Mouse (Mus musculus) thymus, adult 2 months (tissue): ENCODE data around the gene Sp1. TPM values are rescaled to one million over a fixed set of nuclear protein-coding genes. Genes with fewer than 3 reads are reported as not detected.

Source experiments
- DNase-seq: peaks from one replicate; pipeline ENCODE4 v3.0.0; 2021
- H3K27ac ChIP-seq: fragments of 200-500 bp; 2 replicates; pipeline ENCODE4 v1.5.1; 2012; ENCODE audit warnings: low read length, control low read depth; ENCODE audit not compliant: control insufficient read depth, insufficient read depth
- H3K27me3 ChIP-seq: fragments of 200-500 bp; 2 replicates; pipeline ENCODE4 v1.6.1; 2012; ENCODE audit warnings: mild to moderate bottlenecking, low read length, moderate library complexity, mixed read lengths; ENCODE audit not compliant: control insufficient read depth, insufficient read depth
- H3K36me3 ChIP-seq: fragments of 200-500 bp; 2 replicates; pipeline ENCODE4 v1.6.1; 2012; ENCODE audit warnings: mild to moderate bottlenecking, low read length, moderate library complexity; ENCODE audit not compliant: control insufficient read depth, insufficient read depth
- H3K4me1 ChIP-seq: fragments of 200-500 bp; replicated peaks from 2 replicates; pipeline ENCODE4 v1.6.1; 2012; ENCODE audit warnings: low read length; ENCODE audit not compliant: control insufficient read depth, insufficient read depth
- H3K4me3 ChIP-seq: fragments of 200-500 bp; 2 replicates; pipeline ENCODE4 v1.5.1; 2012; ENCODE audit warnings: mild to moderate bottlenecking, low read length, control low read depth, moderate library complexity; ENCODE audit not compliant: control insufficient read depth, insufficient read depth
- CTCF ChIP-seq: fragments of 200-500 bp; IDR thresholded peaks from 2 replicates; pipeline ENCODE4 v1.5.1; 2012; ENCODE audit warnings: mild to moderate bottlenecking, control low read depth, low read length, moderate library complexity, borderline replicate concordance; ENCODE audit not compliant: control insufficient read depth, poor library complexity, insufficient read depth; ENCODE audit errors: extremely low read depth
- POLR2A ChIP-seq: fragments of 200-500 bp; IDR thresholded peaks from 2 replicates; pipeline ENCODE4 v1.6.1; 2012; ENCODE audit warnings: mild to moderate bottlenecking, low read length, control low read depth, moderate library complexity; ENCODE audit not compliant: control insufficient read depth, poor library complexity, insufficient read depth; ENCODE audit errors: extremely low read depth
- WGBS: fragments of 180-500 bp; shearing (Covaris S2); methylation state at CpG from one replicate; pipeline ENCODE4 v1.1.7; 2018; 5-methylcytosine and 5-hydroxymethylcytosine counted together
- polyA plus RNA-seq: library from polyadenylated mRNA; depleted of rRNA; stranded (reverse); fragments of >200 nt; gene quantifications from 2 replicates; pipeline ENCODE4 v1.2.3, GENCODE M21; 2012

Sp1 gene
- polyA plus RNA-seq, 1 experiment: 45.0 TPM

- 1% methylated on average over 52 of the region's 67 CpGs for WGBS
- Histone ChIP-seq H3K4me1 (no peaks in the 10 kb centered on the region), H3K4me3 (peak overlapping the region; percentile 78), H3K27me3 (no peaks in the 10 kb centered on the region), H3K27ac (peak overlapping the region; percentile 82), H3K36me3 (peaks cover 24% of the 10 kb centered on the region)
- peak; percentile 75 for DNase-seq
- 0 out of 2 replicates have a peak, but pooled peaks have one; percentile 8 for TF ChIP-seq POLR2A
- TF ChIP-seq CTCF: 0 out of 2 replicates have a peak, but pooled peaks have one; percentile 17
Measured at GRCm38 (mm10) chr15:102470605-102471294, 64.8 kb downstream of the Sp1 start.

GRCm38 (mm10) chr15:102471295-102471645 is 65.3 kb downstream of the Sp1 start:
- Histone ChIP-seq H3K4me3 (peak overlapping the region; percentile 78), H3K27ac (no peak overlapping the region; the same call in 1 of the 2 replicates), H3K27me3 (no peaks in the 10 kb centered on the region), H3K36me3 (peaks cover 30% of the 10 kb centered on the region), H3K4me1 (no peaks in the 10 kb centered on the region)
- WGBS: under 1% methylated on average over 10 of the region's 10 CpGs
- TF ChIP-seq POLR2A (no peak), CTCF (no peak)
- no peak for DNase-seq

GRCm38 (mm10) chr15:102471727-102472126 is 65.8 kb downstream of the Sp1 start:
- no peak for DNase-seq
- H3K4me1 ChIP-seq: no peaks in the 10 kb centered on the region
- H3K27me3 ChIP-seq: no peaks in the 10 kb centered on the region
- H3K36me3 ChIP-seq: peaks cover 34% of the 10 kb centered on the region
- TF ChIP-seq POLR2A (no peak), CTCF (no peak)
- no peak overlapping the region for H3K4me3 ChIP-seq
- H3K27ac ChIP-seq: no peak overlapping the region

GRCm38 (mm10) chr15:102473246-102473645 is 67.3 kb downstream of the Sp1 start:
- WGBS: 84% methylated on average over 2 of the region's 2 CpGs
- Histone ChIP-seq H3K4me3 (no peak overlapping the region), H3K4me1 (no peaks in the 10 kb centered on the region), H3K27ac (no peak overlapping the region), H3K36me3 (peaks cover 49% of the 10 kb centered on the region), H3K27me3 (no peaks in the 10 kb centered on the region)
- TF ChIP-seq CTCF (no peak), POLR2A (no peak)
- DNase-seq: no peak

GRCm38 (mm10) chr15:102474520-102474919 is 68.6 kb downstream of the Sp1 start:
- DNase-seq: no peak
- Histone ChIP-seq H3K27me3 (no peaks in the 10 kb centered on the region), H3K36me3 (peaks cover 62% of the 10 kb centered on the region), H3K4me1 (no peaks in the 10 kb centered on the region), H3K4me3 (no peak overlapping the region), H3K27ac (no peak overlapping the region)
- TF ChIP-seq CTCF (no peak), POLR2A (no peak)
- WGBS: 91% methylated on average over 2 of the region's 2 CpGs

- no peak overlapping the region for H3K4me3 ChIP-seq
- no peak for DNase-seq
- no peak overlapping the region for H3K27ac ChIP-seq
- no peaks in the 10 kb centered on the region for H3K27me3 ChIP-seq
- H3K4me1 ChIP-seq: no peaks in the 10 kb centered on the region
- peaks cover 92% of the 10 kb centered on the region for H3K36me3 ChIP-seq
- TF ChIP-seq POLR2A (no peak), CTCF (no peak)
- WGBS: 97% methylated on average over 3 of the region's 3 CpGs
Measured at GRCm38 (mm10) chr15:102483136-102483535, 77.2 kb downstream of the Sp1 start.
